In genomic region chr4:125962677-125963076, GRCm38 (mm10) we compare ENCODE assay signal across 8 mouse cellular contexts.
DNase-seq lines count a peak whose midpoint lies in the region; ATAC-seq and TF ChIP-seq lines count a peak whose summit lies in the region.

No protein-coding gene starts in this region.

- TF ChIP-seq EP300 in liver, postnatal 0 days (IDR thresholded peaks at IDR 0.05; ENCODE audit: low read depth), result no peak

- no peak overlapping the region for H3K9ac ChIP-seq in liver, postnatal 0 days (replicated peaks)

- no peak overlapping the region for H3K27ac ChIP-seq in liver, postnatal 0 days (ENCODE audit: low read depth)

- peak; percentile 83 for DNase-seq in A20 (ENCODE audit: low read depth, low spot score)
- peak; percentile 64 to 91 for DNase-seq in adrenal gland, adult (ENCODE audit: inconsistent age in 2 of 2, low spot score in 1 of 2)
- peak; percentile 80 for DNase-seq in gastrocnemius, postnatal 10 days
- DNase-seq in kidney, postnatal 25 days, result peak; percentile 77 to 85
- DNase-seq in liver, postnatal 0 days, result peak; percentile 85
- peak; percentile 16 for DNase-seq in ovary, adult 18-20 months (ENCODE audit: low spot score)
- peak; percentile 16 to 24 for DNase-seq in thymus, adult 18-20 months

- no peak overlapping the region for H3K4me3 ChIP-seq in liver, postnatal 0 days (ENCODE audit: low read depth, low read length)

- H3K27me3 ChIP-seq in liver, postnatal 0 days (ENCODE audit: insufficient read depth, low read length), result no peaks in the 10 kb centered on the region; the same call in 1 of the 2 replicates

- H3K4me1 ChIP-seq in liver, postnatal 0 days (ENCODE audit: insufficient read depth), result no peaks in the 10 kb centered on the region

- WGBS in liver, postnatal 0 days (ENCODE audit: insufficient replicate concordance), result 9% methylated on average over 7 of the region's 7 CpGs

- peak; percentile 82 for ATAC-seq in common myeloid progenitor, adult 5-6 weeks (replicated peaks; ENCODE audit: low read depth, poor library complexity, severe bottlenecking)
- ATAC-seq in liver, postnatal 0 days, result no peak

- H3K36me3 ChIP-seq in liver, postnatal 0 days (replicated peaks; ENCODE audit: insufficient read depth, low read length), result no peaks in the 10 kb centered on the region

- no peaks in the 10 kb centered on the region for H3K9me3 ChIP-seq in liver, postnatal 0 days (ENCODE audit: low read length)

- H3K4me2 ChIP-seq in liver, postnatal 0 days (ENCODE audit: low read depth, low read length), result no peak overlapping the region

- peak; percentile 91 for TF ChIP-seq CTCF in liver, postnatal 0 days (IDR thresholded peaks at IDR 0.05; ENCODE audit: low read depth)

Comparison
In these comparisons a context has a peak if more than half of its experiments do, and no peak if none do; other contexts are left out.
1. DNase-seq: peak in every context shown above with its lines; median percentile 85 in liver, postnatal 0 days; 83 in A20; 81 in kidney, postnatal 25 days; 80 in gastrocnemius, postnatal 10 days; 78 in adrenal gland, adult; 20 in thymus, adult 18-20 months; 16 in ovary, adult 18-20 months.